25 mouse cellular contexts compared by ENCODE assay signal in the genomic region with DNA sequence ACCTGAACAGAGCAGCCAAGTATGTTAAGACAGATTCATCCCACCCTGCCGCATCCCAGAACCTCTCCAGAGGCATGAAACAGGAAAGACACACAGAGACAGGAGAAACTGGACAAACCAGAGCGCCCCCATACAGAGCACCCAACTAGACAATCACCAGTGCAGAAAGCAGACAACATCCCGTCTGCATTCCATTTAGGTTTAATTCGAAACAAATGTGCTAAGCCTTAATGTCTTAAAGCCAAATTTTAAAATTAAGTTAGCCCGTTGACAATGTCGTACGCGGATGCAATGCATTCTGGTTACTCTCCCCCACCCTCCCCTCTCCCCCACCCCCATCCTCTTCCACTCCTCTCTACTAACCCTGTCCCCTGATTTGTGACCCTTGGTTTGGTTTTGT.
DNase-seq lines count a peak whose midpoint lies in the region; ATAC-seq and TF ChIP-seq lines count a peak whose summit lies in the region.
"Had no signal": no experiment of that assay in that cellular context is flagged by ENCODE, and none has a peak within 500 bp of the region (broad histone marks: within the 10 kb centered on the region; RNA-seq: fewer than 3 reads in every experiment).

No protein-coding gene starts in this region.

- no peaks in the 10 kb centered on the region for H3K27me3 ChIP-seq in embryonic facial prominence, embryonic 13.5 days
- H3K27me3 ChIP-seq in embryonic facial prominence, embryonic 15.5 days = no peaks in the 10 kb centered on the region
- H3K27me3 ChIP-seq in limb, embryonic 14.5 days (ENCODE audit: control insufficient read depth, insufficient read depth, low read length) = no peaks in the 10 kb centered on the region
- H3K27me3 ChIP-seq: CH12.LX; forebrain, embryonic 13.5 days; forebrain, embryonic 15.5 days had no signal

- peaks cover 25% of the 10 kb centered on the region for H3K4me1 ChIP-seq in embryonic facial prominence, embryonic 13.5 days
- H3K4me1 ChIP-seq in embryonic facial prominence, embryonic 15.5 days = no peaks in the 10 kb centered on the region
- 0 out of 2 replicates have a peak, but pooled peaks cover 7% of the 10 kb centered on the region for H3K4me1 ChIP-seq in limb, embryonic 14.5 days (ENCODE audit: control insufficient read depth, insufficient read depth, low read length)
- H3K4me1 ChIP-seq: forebrain, embryonic 13.5 days had no signal

- DNase-seq in embryo, embryonic 11 days = peak; percentile 12
- DNase-seq in embryo, embryonic 10 days (ENCODE audit: low spot score) = no peak
- peak; percentile 49 for DNase-seq in limb, embryonic 14.5 days (ENCODE audit: low spot score)
- no peak for DNase-seq in cerebellum, postnatal 36 days
- no peak for DNase-seq in urinary bladder, adult 18-20 months (ENCODE audit: low spot score in 2 of 2)
- DNase-seq: adrenal gland, adult 8-10 months; adrenal gland, postnatal 14 days; adrenal gland, postnatal 36 days; B cell, adult 2 months; cerebellum, adult 11-12 months; cerebellum, adult 2 months; cerebellum, adult 9-10 months; cerebellum, postnatal 10 days; cerebellum, postnatal 25 days; forebrain, postnatal 0 days had no signal

- peak overlapping the region; percentile 27; the same call in 1 of the 2 replicates for H3K9ac ChIP-seq in embryonic facial prominence, embryonic 13.5 days
- no peak overlapping the region for H3K9ac ChIP-seq in embryonic facial prominence, embryonic 15.5 days
- H3K9ac ChIP-seq in limb, embryonic 14.5 days (ENCODE audit: low read depth, low read length, severe bottlenecking) = no peak overlapping the region
- H3K9ac ChIP-seq: forebrain, embryonic 13.5 days; forebrain, embryonic 15.5 days; forebrain, postnatal 0 days had no signal

- no peaks in the 10 kb centered on the region; the same call in 1 of the 2 replicates for H3K9me3 ChIP-seq in embryonic facial prominence, embryonic 13.5 days
- H3K9me3 ChIP-seq in embryonic facial prominence, embryonic 15.5 days (replicated peaks) = no peaks in the 10 kb centered on the region
- H3K9me3 ChIP-seq in limb, embryonic 14.5 days (ENCODE audit: control insufficient read depth, low read length) = no peaks in the 10 kb centered on the region
- H3K9me3 ChIP-seq: forebrain, embryonic 13.5 days; forebrain, embryonic 15.5 days had no signal

- H3K4me3 ChIP-seq in embryonic facial prominence, embryonic 13.5 days = peak overlapping the region; percentile 2; the same call in 1 of the 2 replicates
- no peak overlapping the region for H3K4me3 ChIP-seq in embryonic facial prominence, embryonic 15.5 days (replicated peaks)
- no peak overlapping the region for H3K4me3 ChIP-seq in limb, embryonic 14.5 days (replicated peaks; ENCODE audit: low read length)
- H3K4me3 ChIP-seq: forebrain, embryonic 13.5 days; forebrain, embryonic 15.5 days had no signal

- H3K4me2 ChIP-seq in embryonic facial prominence, embryonic 13.5 days = peak overlapping the region; percentile 43
- peak overlapping the region; percentile 24; the same call in 1 of the 2 replicates for H3K4me2 ChIP-seq in embryonic facial prominence, embryonic 15.5 days (replicated peaks)
- H3K4me2 ChIP-seq in limb, embryonic 14.5 days (replicated peaks; ENCODE audit: low read depth, low read length, severe bottlenecking) = no peak overlapping the region
- H3K4me2 ChIP-seq: forebrain, embryonic 13.5 days; forebrain, embryonic 15.5 days had no signal

- WGBS in embryonic facial prominence, embryonic 13.5 days = 31% methylated on average over 8 of the region's 8 CpGs
- 42% methylated on average over 8 of the region's 8 CpGs for WGBS in embryonic facial prominence, embryonic 15.5 days
- 51% methylated on average over 8 of the region's 8 CpGs for WGBS in limb, embryonic 14.5 days

- H3K36me3 ChIP-seq in embryonic facial prominence, embryonic 13.5 days = peaks cover 10% of the 10 kb centered on the region
- H3K36me3 ChIP-seq in embryonic facial prominence, embryonic 15.5 days = 0 out of 2 replicates have a peak, but pooled peaks cover 3% of the 10 kb centered on the region
- H3K36me3 ChIP-seq in limb, embryonic 14.5 days (ENCODE audit: control insufficient read depth, insufficient read depth, low read length) = no peaks in the 10 kb centered on the region
- H3K36me3 ChIP-seq: forebrain, embryonic 15.5 days; G1E had no signal

- H3K27ac ChIP-seq in embryonic facial prominence, embryonic 13.5 days = peak overlapping the region; percentile 69
- no peak overlapping the region for H3K27ac ChIP-seq in embryonic facial prominence, embryonic 15.5 days (replicated peaks)
- H3K27ac ChIP-seq in limb, embryonic 14.5 days (replicated peaks; ENCODE audit: low read depth, low read length) = no peak overlapping the region
- H3K27ac ChIP-seq: forebrain, embryonic 13.5 days; forebrain, embryonic 15.5 days had no signal

- no peak for TF ChIP-seq POLR2A in limb, embryonic 14.5 days (IDR thresholded peaks at IDR 0.05; ENCODE audit: borderline replicate concordance, extremely low read depth, insufficient read depth, insufficient read length)

- no peak for ATAC-seq in embryonic facial prominence, embryonic 13.5 days (ENCODE audit: insufficient number of reproducible peaks, insufficient read depth, low FRiP score, low TSS enrichment, low read depth)
- peak; percentile 24; the same call in 1 of the 2 replicates for ATAC-seq in embryonic facial prominence, embryonic 15.5 days (ENCODE audit: insufficient number of reproducible peaks, low FRiP score, low TSS enrichment, low read depth)
- no peak for ATAC-seq in limb, embryonic 14.5 days (ENCODE audit: low FRiP score, low read depth)
- ATAC-seq in granulocyte monocyte progenitor cell, adult 5-6 weeks (replicated peaks; ENCODE audit: poor library complexity, severe bottlenecking) = no peak
- ATAC-seq: activated CD4-positive, CD25-positive, alpha-beta regulatory T cell, adult 4 months; CD4-positive, CD25-positive, alpha-beta regulatory T cell, adult 4 months; forebrain, embryonic 13.5 days; forebrain, embryonic 15.5 days; forebrain, postnatal 0 days; Patski had no signal

Comparison
In these comparisons a context has a peak if more than half of its experiments do, and no peak if none do; other contexts are left out.
1. DNase-seq: peak in embryo, embryonic 11 days (single experiment) and limb, embryonic 14.5 days (single experiment); none in embryo, embryonic 10 days (single experiment), cerebellum, postnatal 36 days (0 of 2) and urinary bladder, adult 18-20 months (0 of 2).